Mouse (Mus musculus) spleen, adult 2 months (tissue): ENCODE data around the gene Gm48552. TPM values are rescaled to one million over a fixed set of nuclear protein-coding genes. Genes with fewer than 3 reads are reported as not detected.

ENCODE experiments used
- DNase-seq, 2 experiments: peaks; one replicate each; pipeline versions ENCODE4 v3.0.0 to v3.0.0-alpha.2; 2012 to 2021; ENCODE audit warnings: low spot score in 2 of 2, low read depth in 1 of 2
- H3K27ac ChIP-seq: fragments of 200-500 bp; 2 replicates; pipeline ENCODE4 v1.5.1; 2012; ENCODE audit warnings: low read length, inconsistent platforms; ENCODE audit not compliant: insufficient read depth
- H3K27me3 ChIP-seq: fragments of 200-500 bp; 2 replicates; pipeline ENCODE4 v1.6.1; 2012; ENCODE audit warnings: mild to moderate bottlenecking, moderate library complexity, low read length, inconsistent platforms; ENCODE audit not compliant: control insufficient read depth, insufficient read depth
- H3K36me3 ChIP-seq: fragments of 200-500 bp; 2 replicates; pipeline ENCODE4 v1.6.1; 2012; ENCODE audit warnings: mild to moderate bottlenecking, low read length, inconsistent platforms; ENCODE audit not compliant: control insufficient read depth, insufficient read depth
- H3K4me1 ChIP-seq: fragments of 200-500 bp; 2 replicates; pipeline ENCODE4 v1.6.1; 2011; ENCODE audit warnings: inconsistent platforms; ENCODE audit not compliant: control insufficient read depth, insufficient read depth, insufficient read length
- H3K4me3 ChIP-seq: fragments of 200-500 bp; 2 replicates; pipeline ENCODE4 v1.5.1; 2011; ENCODE audit warnings: mild to moderate bottlenecking, inconsistent platforms; ENCODE audit not compliant: insufficient read depth, insufficient read length; ENCODE audit errors: extremely low read depth
- CTCF ChIP-seq: fragments of 200-500 bp; IDR thresholded peaks from 2 replicates; pipeline ENCODE4 v1.5.1; 2011; ENCODE audit warnings: mild to moderate bottlenecking, inconsistent platforms; ENCODE audit not compliant: insufficient read depth, insufficient read length, insufficient replicate concordance; ENCODE audit errors: extremely low read depth
- POLR2A ChIP-seq: fragments of 200-500 bp; IDR thresholded peaks from 2 replicates; pipeline ENCODE4 v1.6.1; 2011; ENCODE audit warnings: low read depth, low read length, inconsistent platforms
- WGBS: fragments of 180-500 bp; shearing (Covaris S2); methylation state at CpG from one replicate; pipeline ENCODE4 v1.1.7; 2018; 5-methylcytosine and 5-hydroxymethylcytosine counted together
- polyA plus RNA-seq: library from polyadenylated mRNA; depleted of rRNA; stranded (reverse); fragments of >200 nt; gene quantifications from 2 replicates; pipeline ENCODE4 v1.2.3, GENCODE M21; 2012

Gm48552 gene
- polyA plus RNA-seq, 1 experiment, result 2.9 TPM

DNA sequence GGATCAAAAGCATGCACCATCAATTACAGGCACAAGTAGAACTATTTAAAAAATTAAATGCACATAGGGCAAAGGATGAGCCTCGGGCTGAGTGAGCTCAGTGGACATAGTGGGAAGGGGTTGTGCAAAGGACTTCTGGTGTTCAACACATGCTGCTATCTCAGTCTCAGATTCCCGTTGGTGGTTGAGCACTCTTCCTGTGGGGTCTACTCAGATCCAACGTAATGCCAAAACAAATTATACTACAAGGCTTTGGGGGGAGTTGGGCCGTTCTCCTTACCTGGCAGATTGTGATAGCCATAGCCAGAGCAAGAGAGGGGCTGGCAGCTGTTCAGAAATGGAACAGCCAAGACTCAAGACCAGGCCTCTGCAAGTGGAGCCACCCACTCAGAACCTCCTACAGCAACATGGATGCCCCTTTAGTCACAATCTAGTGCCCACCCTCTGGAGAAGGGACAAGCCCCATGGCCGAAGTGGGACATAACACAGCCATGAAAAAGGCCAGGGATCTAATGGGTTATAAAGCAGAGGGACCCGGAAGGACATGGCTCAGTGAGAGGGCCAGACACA is 8.9 kb upstream of the Gm48552 start:
- Histone ChIP-seq H3K4me3 (no peak overlapping the region), H3K27me3 (no peaks in the 10 kb centered on the region), H3K36me3 (no peaks in the 10 kb centered on the region), H3K27ac (no peak overlapping the region), H3K4me1 (peaks cover 17% of the 10 kb centered on the region; the same call in 1 of the 2 replicates)
- TF ChIP-seq CTCF (no peak), POLR2A (no peak)
- 80% methylated on average over 6 of the region's 6 CpGs for WGBS
- DNase-seq, result no peak

GRCm38 (mm10) chr10:81382039-81382438 is 6.8 kb upstream of the Gm48552 start:
- Histone ChIP-seq H3K4me1 (peaks cover 15% of the 10 kb centered on the region; the same call in 1 of the 2 replicates), H3K4me3 (no peak overlapping the region), H3K27me3 (no peaks in the 10 kb centered on the region), H3K36me3 (peaks cover 4% of the 10 kb centered on the region), H3K27ac (peak overlapping the region; percentile 74)
- TF ChIP-seq CTCF (no peak), POLR2A (no peak)
- DNase-seq, result no peak
- 22% methylated on average over 5 of the region's 5 CpGs for WGBS

DNA sequence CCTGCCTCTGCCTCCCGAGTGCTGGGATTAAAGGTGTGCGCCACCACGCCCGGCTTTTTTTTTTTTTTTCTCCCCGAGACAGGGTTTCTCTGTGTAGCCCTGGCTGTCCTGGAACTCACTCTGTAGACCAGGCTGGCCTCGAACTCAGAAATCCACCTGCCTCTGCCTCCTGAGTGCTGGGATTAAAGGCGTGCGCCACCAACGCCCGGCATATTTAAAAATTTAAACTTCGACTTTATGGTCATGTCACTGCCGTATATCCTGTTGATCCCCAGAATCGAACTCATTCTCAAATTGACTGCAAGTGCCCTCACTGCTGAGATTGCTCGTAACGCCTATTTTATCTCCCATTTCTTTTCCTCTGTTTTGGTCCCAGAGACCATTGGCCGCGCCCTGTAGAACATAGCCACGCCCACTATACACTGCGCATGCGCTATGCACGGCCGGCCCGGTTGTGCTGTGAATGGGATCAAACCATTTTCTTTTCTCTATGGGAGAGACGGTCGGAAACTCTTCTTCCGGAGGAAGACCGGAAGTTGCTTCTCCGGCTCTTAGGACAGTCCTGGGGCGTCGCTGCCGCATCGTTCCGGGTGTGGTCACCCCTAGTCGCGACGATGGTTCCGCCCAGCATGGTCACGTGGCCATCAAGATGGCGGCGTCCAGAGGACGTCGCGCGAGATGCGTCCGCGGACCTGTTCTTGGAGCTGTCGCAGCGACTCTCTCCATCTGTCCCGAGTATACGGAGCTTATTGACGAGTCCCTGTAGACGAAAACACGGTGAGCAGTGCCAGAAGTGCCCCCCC is 4.8 kb upstream of the Gm48552 start, which contains the start of the genes Dohh and Gm48551:
Gene Dohh, plus strand, starts transcription at position 627 of the 803 bp plus-strand sequence.
Gene Gm48551, plus strand, starts transcription at position 665 of the 803 bp plus-strand sequence.
- peak; percentile 96 to 98 for DNase-seq
- H3K27me3 ChIP-seq, result no peaks in the 10 kb centered on the region
- H3K36me3 ChIP-seq, result peaks cover 14% of the 10 kb centered on the region
- peaks cover 9% of the 10 kb centered on the region; the same call in 1 of the 2 replicates for H3K4me1 ChIP-seq
- WGBS, result 9% methylated on average over 54 of the region's 54 CpGs
- H3K27ac ChIP-seq, result peak within 1 kb of the TSS; percentile 67
- peak; percentile 89 for TF ChIP-seq POLR2A
- TF ChIP-seq CTCF, result no peak
- H3K4me3 ChIP-seq, result peak within 1 kb of the TSS; percentile 69

DNA sequence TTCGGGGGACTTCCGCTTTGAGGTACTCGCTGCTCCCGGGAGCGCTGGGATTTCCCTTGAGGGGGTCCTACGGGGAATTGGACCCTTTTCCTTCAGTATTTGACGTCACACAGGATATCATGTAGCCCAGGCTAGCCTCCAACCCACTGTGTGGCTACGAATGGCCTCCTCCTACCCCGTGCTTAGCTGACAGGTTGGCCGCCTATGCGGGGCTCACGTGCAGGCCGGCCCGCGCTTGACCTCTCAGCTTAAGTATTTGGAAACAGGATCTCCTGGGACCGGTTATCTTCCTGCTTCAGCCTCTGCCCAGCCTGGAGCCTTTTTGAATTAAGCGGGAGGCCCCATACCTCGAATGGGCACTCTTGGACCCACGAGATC is 4.2 kb upstream of the Gm48552 start:
- H3K36me3 ChIP-seq, result peaks cover 14% of the 10 kb centered on the region
- under 1% methylated on average over 19 of the region's 19 CpGs for WGBS
- peak overlapping the region; percentile 69 for H3K4me3 ChIP-seq
- H3K4me1 ChIP-seq, result peaks cover 7% of the 10 kb centered on the region; the same call in 1 of the 2 replicates
- TF ChIP-seq CTCF, result no peak
- TF ChIP-seq POLR2A, result no peak
- H3K27ac ChIP-seq, result peak overlapping the region; percentile 67
- no peak for DNase-seq
- H3K27me3 ChIP-seq, result no peaks in the 10 kb centered on the region

- peaks cover 7% of the 10 kb centered on the region; the same call in 1 of the 2 replicates for H3K4me1 ChIP-seq
- no peak for DNase-seq
- H3K36me3 ChIP-seq, result peaks cover 14% of the 10 kb centered on the region
- H3K4me3 ChIP-seq, result no peak overlapping the region
- TF ChIP-seq POLR2A (no peak), CTCF (no peak)
- no peaks in the 10 kb centered on the region for H3K27me3 ChIP-seq
- no peak overlapping the region for H3K27ac ChIP-seq
- WGBS, result 82% methylated on average over 22 of the region's 22 CpGs
These were observed 3.0 kb upstream of the Gm48552 start for GRCm38 (mm10) chr10:81385603-81386306.

- H3K36me3 ChIP-seq, result peaks cover 14% of the 10 kb centered on the region
- H3K4me1 ChIP-seq, result peaks cover 9% of the 10 kb centered on the region; the same call in 1 of the 2 replicates
- H3K27ac ChIP-seq, result no peak overlapping the region
- no peak overlapping the region for H3K4me3 ChIP-seq
- H3K27me3 ChIP-seq, result no peaks in the 10 kb centered on the region
- no peak for DNase-seq
- TF ChIP-seq POLR2A (no peak), CTCF (no peak)
- 95% methylated on average over 20 of the region's 20 CpGs for WGBS
These were observed 1.1 kb upstream of the Gm48552 start for GRCm38 (mm10) chr10:81387716-81388115.
